18 mouse cellular contexts compared by ENCODE assay signal in the genomic region with DNA sequence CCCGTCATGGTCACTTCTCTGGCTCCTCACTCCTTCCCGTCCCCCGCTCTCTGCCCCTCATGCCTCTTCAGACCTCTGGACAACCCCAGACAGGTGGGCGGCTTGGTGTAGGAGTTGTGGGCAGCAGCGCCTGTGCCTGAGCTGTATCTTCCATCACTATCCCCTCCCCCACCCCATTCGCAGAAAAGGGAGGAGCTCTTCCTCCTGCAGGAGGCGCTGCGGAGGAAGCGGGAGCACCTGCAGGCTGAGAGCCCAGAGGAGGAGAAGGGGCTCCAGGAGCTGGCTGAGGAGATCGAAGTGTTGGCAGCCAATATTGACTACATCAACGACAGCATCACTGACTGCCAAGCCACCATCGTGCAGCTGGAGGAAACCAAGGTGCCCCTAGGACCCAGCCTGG. TPM values are rescaled to one million over a fixed set of nuclear protein-coding genes. Genes with fewer than 3 reads are reported as not detected.
DNase-seq lines count a peak whose midpoint lies in the region; ATAC-seq and TF ChIP-seq lines count a peak whose summit lies in the region.
"Had no signal": no experiment of that assay in that cellular context is flagged by ENCODE, and none has a peak within 500 bp of the region (broad histone marks: within the 10 kb centered on the region; RNA-seq: fewer than 3 reads in every experiment).

No protein-coding gene starts in this region.

- ATAC-seq in heart, postnatal 0 days (ENCODE audit: insufficient read depth, low read depth) = no peak
- ATAC-seq in lung, embryonic 14.5 days (ENCODE audit: insufficient read depth) = no peak
- ATAC-seq: forebrain, embryonic 14.5 days had no signal

- no peak for TF ChIP-seq CTCF in heart, postnatal 0 days (IDR thresholded peaks at IDR 0.05; ENCODE audit: low read depth)
- TF ChIP-seq CTCF in lung, embryonic 14.5 days (IDR thresholded peaks at IDR 0.05; ENCODE audit: low read depth) = peak; percentile 39

- H3K4me1 ChIP-seq in heart, postnatal 0 days (ENCODE audit: control insufficient read depth, insufficient read depth) = no peaks in the 10 kb centered on the region
- H3K4me1 ChIP-seq in lung, embryonic 14.5 days (ENCODE audit: insufficient read depth) = no peaks in the 10 kb centered on the region
- H3K4me1 ChIP-seq: embryonic facial prominence, embryonic 15.5 days; megakaryocyte, embryonic 14.5 days had no signal

- H3K36me3 ChIP-seq in heart, postnatal 0 days (replicated peaks; ENCODE audit: control insufficient read depth, insufficient read depth, low read length) = no peaks in the 10 kb centered on the region
- H3K36me3 ChIP-seq in lung, embryonic 14.5 days (ENCODE audit: insufficient read depth) = peaks cover 68% of the 10 kb centered on the region

- H3K4me2 ChIP-seq in heart, postnatal 0 days (ENCODE audit: low read depth, low read length) = 0 out of 2 replicates have a peak overlapping the region, but pooled peaks have one; percentile 21
- H3K4me2 ChIP-seq in lung, embryonic 14.5 days = no peak overlapping the region
- H3K4me2 ChIP-seq: embryonic facial prominence, embryonic 15.5 days had no signal

- H3K9me3 ChIP-seq in heart, postnatal 0 days (replicated peaks; ENCODE audit: control insufficient read depth, low read length) = no peaks in the 10 kb centered on the region
- H3K9me3 ChIP-seq in lung, embryonic 14.5 days (ENCODE audit: low read depth, low read length) = no peaks in the 10 kb centered on the region
- H3K9me3 ChIP-seq: embryonic facial prominence, embryonic 15.5 days; G1E; megakaryocyte, embryonic 14.5 days had no signal

- TF ChIP-seq EP300 in heart, postnatal 0 days (IDR thresholded peaks at IDR 0.05; ENCODE audit: low read depth) = no peak

- no peak overlapping the region for H3K4me3 ChIP-seq in heart, postnatal 0 days (ENCODE audit: low read depth, low read length)
- no peak overlapping the region for H3K4me3 ChIP-seq in lung, embryonic 14.5 days (ENCODE audit: low read depth, low read length)
- H3K4me3 ChIP-seq: embryonic facial prominence, embryonic 15.5 days; megakaryocyte, embryonic 14.5 days had no signal

- no peak overlapping the region for H3K9ac ChIP-seq in heart, postnatal 0 days (replicated peaks; ENCODE audit: low read depth, low read length)
- no peak overlapping the region for H3K9ac ChIP-seq in lung, embryonic 14.5 days
- H3K9ac ChIP-seq: embryonic facial prominence, embryonic 15.5 days had no signal

- intact Hi-C loops in heart, postnatal 10 days (cut with DNase I) = no loop called here

- DNase-seq in heart, postnatal 0 days (ENCODE audit: low spot score) = no peak
- no peak for DNase-seq in heart, postnatal 10 days
- no peak for DNase-seq in lung, embryonic 14.5 days
- no peak for DNase-seq in lung, postnatal 10 days
- peak; percentile 81 for DNase-seq in ES-CJ7 (ENCODE audit: low read depth, low spot score)
- DNase-seq in brain, adult 2 months (ENCODE audit: low read depth, low spot score) = peak; percentile 35
- DNase-seq in adrenal gland, adult (ENCODE audit: inconsistent age in 2 of 2, low spot score in 1 of 2) = no peak
- DNase-seq: cerebellum, adult 11-12 months; gastrocnemius, postnatal 14 days; kidney, postnatal 10 days; lung, adult 18-20 months; right cerebral cortex, adult 18-20 months; thymus, adult 2 months had no signal

- 51% methylated on average over 10 of the region's 12 CpGs for WGBS in heart, postnatal 0 days
- WGBS in lung, embryonic 14.5 days = 38% methylated on average over 12 of the region's 12 CpGs

- H3K27ac ChIP-seq in heart, postnatal 0 days (ENCODE audit: low read depth) = no peak overlapping the region
- no peak overlapping the region for H3K27ac ChIP-seq in lung, embryonic 14.5 days (ENCODE audit: low read depth)
- H3K27ac ChIP-seq: embryonic facial prominence, embryonic 15.5 days had no signal

- no peaks in the 10 kb centered on the region for H3K27me3 ChIP-seq in heart, postnatal 0 days (ENCODE audit: control insufficient read depth, insufficient read depth, low read length)
- H3K27me3 ChIP-seq in lung, embryonic 14.5 days (ENCODE audit: insufficient read depth, low read length) = no peaks in the 10 kb centered on the region
- H3K27me3 ChIP-seq: embryonic facial prominence, embryonic 15.5 days; megakaryocyte, embryonic 14.5 days had no signal

RNA-seq across cellular contexts. Expression of a gene that starts 28.6 kb away (rescaled TPM):
- total RNA-seq in heart, postnatal 0 days (2014; rRNA removed; ENCODE audit: low replicate concordance) = 0.38 and 2.8 TPM in 2 replicates
- 0.18 and 0.26 TPM in 2 replicates for polyA plus RNA-seq in heart, postnatal 0 days (2015; fragmentation: Nextera tagmentation; extraction: Ambion mirVana)
- 1 to 10 TPM; 1.3 to 1.6 TPM for total RNA-seq in heart, postnatal 10 days (2021)
- 3.8 and 4.1 TPM in 2 replicates for polyA plus RNA-seq in lung, embryonic 14.5 days (2014; fragmentation: Nextera tagmentation; extraction: Ambion mirVana)

RNA-seq across cellular contexts. Expression of a gene that starts 52.8 kb away (rescaled TPM):
- total RNA-seq in heart, postnatal 0 days (2014; rRNA removed; ENCODE audit: low replicate concordance) = not detected in 2 replicates
- polyA plus RNA-seq in heart, postnatal 0 days (2015; fragmentation: Nextera tagmentation; extraction: Ambion mirVana) = not detected in 2 replicates
- not detected for total RNA-seq in heart, postnatal 10 days (2021)
- 0.18 TPM in 1 of 2 replicates, not detected in the other for polyA plus RNA-seq in lung, embryonic 14.5 days (2014; fragmentation: Nextera tagmentation; extraction: Ambion mirVana)
- total RNA-seq: gastrocnemius, postnatal 14 days; heart, postnatal 25 days had no signal
- polyA plus RNA-seq: embryonic facial prominence, embryonic 15.5 days; forebrain, embryonic 14.5 days; G1E had no signal

Comparison
In these comparisons a context has a peak if more than half of its experiments do, and no peak if none do; other contexts are left out.
1. DNase-seq: peak in ES-CJ7 (single experiment) and brain, adult 2 months (single experiment); none in heart, postnatal 0 days (single experiment), heart, postnatal 10 days (0 of 2), lung, embryonic 14.5 days (single experiment), lung, postnatal 10 days (single experiment) and adrenal gland, adult (0 of 2).